Mouse (Mus musculus): ENCODE data around the gene Slc4a1ap. TPM values are rescaled to one million over a fixed set of nuclear protein-coding genes. Genes with fewer than 3 reads are reported as not detected.
A peak's percentile ranks its signal among the peaks of the same experiment; 100 is the strongest.
"Not testable (repeated sequence)": the region's sequence is repeated elsewhere in the genome, so short reads cannot be mapped to it uniquely, and the experiment has no call there.

Slc4a1ap gene
- total RNA-seq, 2 experiments from 2014 or later: 30.6 to 31.8 TPM

DNA sequence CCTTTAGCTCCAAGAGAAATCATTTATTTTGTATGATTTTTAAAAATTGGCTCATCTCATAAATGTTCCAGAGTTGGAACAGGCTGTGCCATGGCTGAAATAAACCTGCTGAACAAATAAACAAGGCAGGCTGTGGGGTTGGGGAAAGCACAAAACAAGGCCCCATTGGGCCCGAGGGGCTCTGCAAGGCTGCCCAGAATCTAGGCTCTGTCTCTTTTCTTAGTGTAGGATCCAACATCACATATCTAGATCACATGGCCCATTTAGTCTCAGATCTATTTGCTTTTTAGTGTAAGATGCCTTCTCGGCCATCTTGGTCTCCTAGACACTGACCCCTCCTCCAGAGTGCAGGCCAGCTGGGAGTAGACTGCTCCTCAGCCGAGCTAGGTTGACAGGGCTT, 39.7 kb downstream of the Slc4a1ap start:
- no peak for DNase-seq

DNA sequence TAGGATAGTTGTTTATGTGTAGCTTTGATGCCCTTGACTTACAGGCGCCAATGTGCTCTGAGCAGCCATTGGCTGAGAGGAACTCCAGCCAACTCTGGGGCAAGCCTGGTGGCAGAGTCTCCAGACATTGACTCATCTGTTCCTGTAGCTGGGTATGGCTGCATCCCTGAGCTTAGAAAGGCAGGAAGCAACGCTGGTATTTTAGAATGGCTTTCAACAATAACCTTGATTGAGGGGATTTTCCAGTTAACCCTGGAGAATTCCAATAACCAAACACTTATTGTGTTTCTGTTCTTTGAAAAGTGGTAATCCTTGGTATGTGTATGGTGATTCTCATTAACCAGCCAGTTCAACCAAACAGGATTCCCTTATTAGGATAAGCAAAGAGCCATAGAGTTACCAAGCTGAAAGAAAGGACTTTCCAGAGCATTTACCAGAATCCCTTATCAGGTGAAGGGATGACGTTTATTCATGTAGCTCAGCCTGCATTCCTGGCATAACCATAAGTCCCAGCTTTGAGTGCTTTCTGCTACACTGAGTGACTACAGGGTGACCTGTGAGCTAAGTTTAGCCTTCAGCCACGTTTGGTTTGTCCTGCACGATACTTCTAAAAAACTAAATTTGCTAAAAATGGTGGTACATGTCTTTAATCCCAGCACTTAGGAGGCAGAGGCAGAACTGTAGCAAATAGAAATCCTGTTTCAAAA, 41.3 kb downstream of the Slc4a1ap start:
- DNase-seq: peak; percentile 44 to 57

DNA sequence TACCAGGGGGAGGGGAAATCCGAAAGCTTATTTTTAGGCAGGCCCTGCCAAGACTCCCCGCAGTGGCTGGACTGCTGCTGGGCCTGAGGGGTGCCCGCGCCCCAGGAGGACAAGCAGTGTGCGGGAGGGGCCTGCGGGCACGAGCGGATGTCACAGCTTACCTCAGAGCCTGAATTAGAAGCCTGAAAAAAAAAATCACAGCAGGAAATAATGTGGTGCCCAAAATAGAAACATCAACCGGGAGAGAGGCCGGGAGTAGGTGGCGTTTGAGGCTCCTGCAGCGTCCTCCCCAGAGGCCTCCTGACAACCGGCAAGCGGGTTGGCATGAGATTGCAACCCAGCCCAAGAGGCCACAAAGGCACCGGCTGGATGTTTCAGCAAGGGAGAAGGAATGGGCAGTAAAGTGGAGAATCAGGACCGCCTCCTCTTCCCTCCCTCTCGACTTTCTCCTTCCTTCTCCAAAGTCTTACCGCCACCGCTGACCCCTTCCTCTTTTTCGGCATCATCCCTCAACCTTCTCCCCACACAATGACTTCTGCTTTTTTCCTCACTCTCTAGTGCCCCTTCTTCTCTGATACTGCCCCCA, 44.3 kb downstream of the Slc4a1ap start:
- peak; percentile 67 to 73 for DNase-seq

DNA sequence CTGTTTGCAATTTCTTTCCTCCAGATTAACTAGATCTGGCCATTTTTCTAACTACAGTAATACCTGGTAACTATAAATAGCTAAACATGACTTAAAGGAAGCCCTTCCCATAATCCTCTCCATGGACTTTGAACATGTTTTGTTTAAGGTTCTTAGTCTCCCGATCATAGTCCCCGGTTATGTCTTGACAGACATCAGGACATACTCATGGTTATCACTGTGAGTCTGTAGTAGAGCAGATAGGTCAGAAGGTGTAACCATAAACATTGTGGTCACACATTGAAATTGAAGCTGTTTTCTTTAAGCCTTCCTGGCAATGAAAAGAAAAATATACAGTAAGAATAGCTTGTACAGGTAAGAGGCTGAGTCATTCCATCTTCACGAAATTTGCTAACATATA, 46.9 kb downstream of the Slc4a1ap start:
- DNase-seq: no peak

DNA sequence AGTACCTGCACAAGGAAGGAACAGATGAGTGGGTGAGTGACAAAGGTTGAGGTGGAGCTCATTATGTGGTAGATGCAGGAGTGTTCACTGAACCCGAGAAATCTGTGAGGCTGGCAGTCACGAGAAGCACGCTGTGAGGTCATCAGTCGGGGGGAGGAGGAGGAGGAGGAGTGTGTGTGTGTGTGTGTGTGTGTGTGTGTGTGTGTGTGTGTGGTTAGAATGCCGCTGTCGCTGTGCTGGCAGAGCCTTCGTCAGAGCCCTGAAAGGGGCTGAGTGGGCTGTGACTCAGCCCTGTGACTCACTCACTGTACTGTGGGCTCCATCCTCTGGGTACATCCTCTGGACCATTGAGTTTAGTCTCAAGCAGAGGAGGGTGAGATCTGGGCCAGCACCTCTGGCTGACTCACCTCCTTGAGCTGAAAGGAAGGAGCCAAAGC, 49.8 kb downstream of the Slc4a1ap start:
- peak; percentile 86 to 89 for DNase-seq

DNA sequence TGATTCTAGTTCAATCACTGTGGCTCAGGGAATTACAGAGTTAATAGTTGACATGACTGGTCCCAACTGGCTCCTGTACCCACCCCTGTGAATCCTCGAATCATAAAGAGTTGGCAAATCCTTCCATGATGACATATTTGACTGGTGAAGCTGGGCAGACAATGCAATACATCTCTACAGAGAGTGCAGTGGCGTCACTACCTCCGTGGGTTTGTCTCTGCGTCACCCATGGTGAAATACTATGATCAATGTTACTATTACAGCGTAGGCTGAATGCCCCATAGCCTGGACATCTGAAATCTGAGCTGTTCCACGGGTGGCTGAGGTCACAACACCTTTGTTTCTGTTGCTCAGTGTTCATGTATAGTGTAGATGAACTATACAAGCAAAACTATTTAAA, 54.5 kb downstream of the Slc4a1ap start:
- no peak for DNase-seq

DNA sequence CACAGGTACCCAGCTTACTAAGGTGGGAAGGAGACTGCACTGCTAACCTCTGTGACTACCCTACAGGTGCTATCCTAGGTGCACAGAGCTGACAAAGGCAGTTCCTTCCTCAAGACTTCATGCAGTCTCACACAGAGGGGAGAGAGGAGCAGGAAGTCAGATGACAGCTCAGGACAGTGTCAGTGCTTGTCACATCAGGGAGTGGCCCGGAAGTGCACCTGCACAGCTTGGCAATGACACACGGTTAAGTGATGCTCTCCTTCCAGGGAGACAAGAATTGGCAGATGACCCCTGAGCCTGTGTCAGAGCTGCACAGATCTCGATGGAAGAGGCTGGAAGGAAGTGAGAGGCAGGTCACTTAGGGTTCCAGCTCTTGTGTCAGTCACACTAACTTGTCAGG, 55.1 kb downstream of the Slc4a1ap start:
- no peak for DNase-seq

DNA sequence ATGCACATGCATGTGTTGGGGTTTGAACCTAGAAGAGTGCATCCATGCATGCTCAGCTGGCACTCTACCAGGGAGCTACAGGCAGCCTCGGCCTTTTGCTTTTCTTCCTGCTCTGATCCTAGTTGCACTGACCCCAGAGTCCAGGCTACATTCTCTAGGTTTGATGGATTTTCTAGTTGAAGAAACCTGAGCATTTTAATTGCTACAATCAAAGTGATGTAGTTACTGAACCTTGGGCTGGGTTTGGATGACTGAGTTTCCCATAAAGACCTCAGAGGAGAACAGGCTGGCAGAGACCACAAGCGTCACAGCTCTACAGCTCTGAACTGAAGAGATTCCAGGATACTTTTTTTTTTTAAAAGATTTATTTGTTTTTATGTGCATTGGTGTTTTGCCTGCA, 56.5 kb downstream of the Slc4a1ap start:
- DNase-seq: no peak

DNA sequence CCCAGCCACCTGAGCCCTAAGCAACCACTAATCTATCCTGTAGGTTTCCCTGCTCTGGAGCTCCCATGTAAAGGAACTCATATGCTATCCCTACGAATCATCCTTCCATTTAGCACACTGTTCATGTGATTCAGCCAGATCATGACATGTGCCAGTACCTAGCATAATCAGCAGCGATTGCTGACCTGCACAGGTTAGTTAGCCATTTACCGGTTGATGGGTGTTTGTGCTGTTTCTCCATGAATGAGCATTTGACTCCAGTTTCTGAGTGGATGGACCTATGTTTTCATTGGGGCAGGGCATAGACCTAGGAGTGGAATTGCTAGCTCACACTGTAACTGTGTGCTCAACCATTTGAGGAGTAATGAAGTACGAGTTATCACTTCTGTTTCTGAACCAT, 58.7 kb downstream of the Slc4a1ap start:
- no peak for DNase-seq

DNA sequence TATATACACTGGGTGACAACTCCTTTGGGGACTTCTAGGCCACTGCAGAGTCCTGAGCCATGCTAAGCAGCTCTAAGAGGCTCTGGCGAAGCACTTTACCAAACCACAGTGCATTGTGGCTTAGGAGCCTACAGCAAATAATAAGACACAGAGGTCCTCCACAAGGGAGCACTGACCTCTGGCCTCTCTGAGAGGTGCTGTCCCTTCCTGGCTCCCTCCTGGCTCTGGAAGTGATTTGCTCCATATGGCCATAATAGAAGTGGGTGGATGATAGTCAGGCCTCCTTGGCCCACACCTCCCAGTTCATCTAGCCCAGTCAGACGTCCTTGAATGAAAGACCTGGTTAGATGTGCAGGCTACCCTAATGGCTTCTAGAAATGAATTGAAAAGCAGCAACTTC, 61.2 kb downstream of the Slc4a1ap start:
- DNase-seq: no peak

DNA sequence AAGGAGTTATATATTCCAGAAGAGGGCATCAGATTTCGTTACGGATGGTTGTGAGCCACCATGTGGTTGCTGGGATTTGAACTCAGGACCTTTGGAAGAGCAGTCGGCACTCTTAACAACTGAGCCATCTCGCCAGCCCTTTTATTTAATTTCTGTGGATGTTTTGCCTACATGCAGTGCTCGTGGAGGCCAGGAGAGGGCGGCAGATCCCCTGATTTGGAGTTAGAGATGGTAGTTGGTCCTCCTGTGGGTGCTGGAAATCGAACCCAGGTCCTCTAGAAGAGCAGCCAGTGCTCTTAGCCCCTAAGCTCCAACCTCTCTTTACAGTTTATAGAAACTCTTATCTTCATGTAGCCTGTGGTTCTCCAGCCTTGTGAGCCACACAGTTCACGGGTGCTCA, 61.9 kb downstream of the Slc4a1ap start:
- not testable (repeated sequence) for DNase-seq

DNA sequence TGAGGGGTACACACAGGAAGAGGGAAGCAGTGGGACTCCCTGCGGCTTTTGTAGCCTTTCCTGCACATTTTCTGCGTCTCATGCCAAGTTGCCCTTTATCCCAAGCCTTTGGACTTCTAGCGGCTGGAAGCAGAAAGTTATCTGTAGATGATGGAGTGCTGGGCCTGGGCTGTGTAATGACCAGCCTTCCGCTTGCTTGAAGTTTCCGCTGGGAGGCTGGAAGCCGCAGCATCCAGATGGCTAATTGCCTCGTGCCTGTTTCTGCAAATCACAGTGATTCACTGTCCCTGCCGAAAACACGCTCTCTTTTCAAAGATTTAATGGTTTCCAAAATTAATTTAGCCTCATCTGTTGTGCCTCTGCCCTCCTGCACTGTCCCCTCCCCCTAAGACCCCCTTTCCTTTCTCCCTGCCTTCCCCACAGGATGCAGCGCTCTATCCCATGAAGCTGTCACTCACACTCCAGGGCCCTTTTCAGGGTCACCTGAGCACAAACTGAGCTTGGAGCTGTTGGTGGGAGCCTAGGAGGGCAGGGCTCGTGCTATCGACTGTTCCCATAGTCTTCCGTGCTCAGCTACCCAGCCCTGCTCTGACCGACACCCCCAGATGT, 63.0 kb downstream of the Slc4a1ap start:
- no peak for DNase-seq

DNA sequence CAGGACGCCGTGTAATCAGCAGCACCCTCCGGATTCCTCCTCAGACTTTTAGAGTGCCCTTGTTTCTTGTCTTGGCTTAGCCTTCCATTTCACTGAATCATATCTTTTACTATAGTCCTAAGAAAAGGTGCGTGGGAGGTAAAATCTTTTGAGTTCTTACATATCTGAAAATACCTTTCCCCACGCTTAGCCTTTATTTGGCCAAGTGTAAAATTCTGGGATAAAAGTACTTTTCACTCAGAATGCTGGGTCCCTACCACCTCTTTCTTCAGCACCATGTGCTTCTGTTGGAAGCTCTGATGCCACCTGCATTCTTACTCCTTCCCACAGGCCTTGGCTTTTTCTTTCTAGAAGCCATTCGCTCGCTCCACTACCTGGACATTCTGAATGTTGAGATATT, 64.3 kb downstream of the Slc4a1ap start:
- no peak for DNase-seq

DNA sequence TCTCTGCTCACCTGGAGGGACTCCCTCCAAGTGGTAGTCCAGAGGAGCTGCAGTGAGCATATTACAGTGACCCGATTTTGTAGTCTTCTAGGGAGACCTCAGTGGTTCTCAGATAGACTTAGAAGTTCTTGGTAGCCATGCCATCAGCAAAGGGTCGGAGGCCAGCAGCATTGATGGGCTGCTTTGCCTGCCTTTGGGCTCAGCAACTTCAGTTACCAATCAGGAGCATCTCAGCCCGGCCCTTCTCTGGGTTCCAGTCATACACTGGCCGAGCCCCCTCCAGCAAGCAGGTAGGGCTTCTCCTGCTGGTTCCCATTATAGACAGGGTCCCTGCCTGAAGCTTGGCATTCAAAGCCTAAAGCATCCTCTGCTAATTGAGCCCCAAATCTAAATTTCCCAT, 69.1 kb downstream of the Slc4a1ap start:
- no peak for DNase-seq

DNA sequence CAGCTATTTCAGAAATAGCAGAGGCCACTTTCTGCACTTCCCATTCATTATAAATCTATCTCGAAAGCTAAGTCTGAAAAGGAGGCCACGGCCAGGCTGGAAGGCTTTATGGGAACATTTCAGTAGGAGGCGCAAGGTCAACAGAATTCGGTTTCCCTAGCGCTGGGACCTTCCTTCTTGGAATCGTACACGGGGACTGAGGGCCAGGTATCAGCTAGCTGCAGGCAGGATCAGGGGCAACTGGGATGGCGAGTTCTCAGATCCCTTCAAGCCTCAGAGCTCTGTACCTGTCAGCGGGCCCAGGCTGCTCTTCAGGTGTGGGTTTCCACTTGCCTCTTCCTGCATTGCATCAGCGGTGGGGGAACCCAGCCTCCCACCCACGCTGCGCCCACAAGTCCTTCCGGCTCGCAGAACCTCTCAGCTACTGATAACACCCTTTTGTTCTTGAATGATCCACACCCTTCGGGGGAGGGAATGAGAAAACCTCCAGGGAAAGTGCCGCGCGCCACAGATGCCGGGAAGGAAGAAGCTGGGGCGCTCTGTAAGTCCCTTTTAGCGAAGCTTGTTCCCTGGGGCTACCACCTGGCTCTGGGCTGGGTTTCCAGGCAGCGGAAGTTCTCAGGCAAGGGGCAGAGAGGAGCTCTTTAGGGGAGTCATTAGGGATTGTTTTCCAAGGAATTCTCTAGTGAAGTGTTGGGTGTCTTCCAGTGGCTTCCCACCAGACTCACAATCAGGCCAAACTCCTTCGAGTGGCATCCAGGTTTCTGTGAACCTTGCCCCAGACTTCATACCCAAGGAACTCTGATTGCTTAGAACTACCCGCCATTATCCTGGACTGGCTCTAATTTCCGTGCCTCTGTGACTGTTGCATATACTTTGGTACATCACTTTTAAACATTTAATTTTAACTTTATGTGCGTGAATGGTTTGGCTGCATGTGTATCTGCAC, 70.0 kb downstream of the Slc4a1ap start, which contains the start of gene Mrpl33:
Gene Mrpl33, plus strand, starts transcription at position 455 of the 949 bp plus-strand sequence.
- DNase-seq: peak; percentile 70 to 73

DNA sequence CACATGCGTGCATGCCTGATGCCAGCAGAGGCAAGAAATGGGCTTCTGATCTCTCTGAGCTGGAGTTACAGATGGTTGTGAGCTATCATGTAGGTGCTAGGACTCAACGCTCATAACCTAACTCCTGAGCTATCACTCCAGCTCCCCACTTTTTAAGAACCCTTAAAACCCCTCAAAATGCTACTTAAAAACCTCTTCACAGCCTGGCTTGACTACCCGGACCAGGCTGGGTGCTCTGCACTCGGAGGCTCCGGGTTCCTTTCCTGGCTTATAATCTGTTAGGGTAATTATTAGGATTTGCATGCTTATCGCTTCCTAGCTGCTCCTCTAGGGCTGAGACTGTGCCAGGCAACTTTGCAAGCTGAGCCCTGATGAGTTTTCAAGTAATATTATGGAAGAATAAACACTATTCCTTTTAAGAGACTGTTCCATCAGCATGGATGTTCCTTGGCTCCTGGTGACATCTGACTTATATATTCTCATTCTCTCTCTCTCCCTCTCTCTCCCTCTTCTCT, 70.7 kb downstream of the Slc4a1ap start:
- DNase-seq: no peak

DNA sequence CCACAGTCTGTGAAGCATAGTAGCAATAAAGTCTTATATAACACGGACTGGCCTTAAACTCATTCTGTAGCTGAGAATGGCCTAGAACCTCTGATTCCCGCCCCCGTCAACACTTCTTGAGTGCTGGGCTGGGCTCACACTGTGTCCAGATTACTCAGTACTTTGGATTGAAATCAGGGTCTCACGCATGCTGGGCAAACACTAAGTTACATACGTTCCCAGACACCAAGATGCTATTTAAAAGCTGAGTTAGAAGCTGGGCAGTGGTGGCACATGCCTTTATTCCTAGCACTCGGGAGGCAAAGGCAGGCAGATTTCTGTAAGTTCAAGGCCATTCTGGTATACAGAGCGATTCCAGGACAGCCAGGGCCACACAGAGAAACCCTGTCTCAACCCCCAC, 71.3 kb downstream of the Slc4a1ap start:
- peak in 1 of 2 experiments; percentile 10 for DNase-seq

DNA sequence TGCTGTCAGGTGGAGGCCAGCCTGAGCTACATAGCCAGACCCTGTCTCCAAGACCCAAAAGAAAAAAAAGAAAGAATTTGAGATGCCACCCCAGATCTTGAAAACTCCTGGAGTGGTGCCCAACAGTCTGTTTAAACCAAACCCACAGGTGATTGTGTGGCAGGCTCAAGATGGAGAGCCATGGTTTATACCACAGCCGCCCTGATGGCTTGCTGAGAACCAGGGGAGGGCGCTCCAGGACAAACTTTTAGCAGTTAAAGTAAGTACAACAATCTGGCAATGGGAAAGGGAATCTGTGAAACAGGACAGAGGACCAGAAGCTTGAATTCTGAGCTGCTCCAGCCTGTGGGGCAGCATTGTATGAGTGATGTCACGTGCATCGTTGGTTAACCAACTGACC, 71.8 kb downstream of the Slc4a1ap start:
- peak; percentile 73 to 79 for DNase-seq

DNA sequence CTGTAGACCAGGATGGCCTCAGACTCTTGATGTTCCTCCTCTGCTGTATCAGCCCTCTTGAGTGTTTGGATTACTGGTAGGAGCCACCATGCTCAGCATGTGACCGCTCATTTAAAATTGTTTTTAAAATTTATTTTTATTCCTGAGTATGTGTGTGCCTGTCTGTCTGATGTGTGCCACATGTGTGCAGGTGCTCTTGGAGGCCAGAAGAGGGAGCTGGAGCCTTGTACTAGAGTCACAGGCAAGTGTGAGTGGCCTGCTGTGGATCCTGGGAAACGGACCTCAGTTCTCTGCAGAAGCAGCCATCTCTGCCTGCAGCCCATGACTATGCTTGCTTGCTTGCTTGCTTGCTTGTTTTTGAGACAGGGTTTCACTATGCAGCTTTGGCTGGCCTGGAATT, 72.4 kb downstream of the Slc4a1ap start:
- DNase-seq: peak in 1 of 2 experiments; percentile 25

DNA sequence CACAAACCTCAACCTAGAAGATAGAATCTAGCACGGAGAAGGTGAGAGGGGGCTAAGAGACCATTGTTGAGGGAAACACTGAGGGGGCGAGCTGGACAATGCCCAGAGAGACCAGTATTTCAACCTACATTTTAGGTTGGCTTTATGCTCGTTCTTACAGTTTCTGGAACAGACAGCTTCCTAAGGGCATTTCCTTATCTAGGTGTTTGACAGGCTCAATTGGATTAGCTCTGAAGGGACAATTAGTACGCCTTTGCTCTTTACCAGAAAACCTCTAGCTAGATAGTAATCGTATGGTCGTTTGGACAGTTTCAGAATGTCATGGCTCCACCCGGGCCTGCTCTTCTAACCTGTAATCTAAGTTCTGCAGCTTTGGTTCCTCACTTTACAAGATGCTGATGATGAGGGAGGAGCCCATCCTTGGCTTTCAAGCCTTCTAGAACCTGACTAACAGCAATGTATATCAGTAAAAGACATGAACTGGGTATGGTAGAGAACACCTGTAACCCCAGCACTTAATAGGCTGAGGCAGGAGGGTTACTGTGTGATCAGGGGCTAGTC, 74.4 kb downstream of the Slc4a1ap start:
- no peak for DNase-seq

DNA sequence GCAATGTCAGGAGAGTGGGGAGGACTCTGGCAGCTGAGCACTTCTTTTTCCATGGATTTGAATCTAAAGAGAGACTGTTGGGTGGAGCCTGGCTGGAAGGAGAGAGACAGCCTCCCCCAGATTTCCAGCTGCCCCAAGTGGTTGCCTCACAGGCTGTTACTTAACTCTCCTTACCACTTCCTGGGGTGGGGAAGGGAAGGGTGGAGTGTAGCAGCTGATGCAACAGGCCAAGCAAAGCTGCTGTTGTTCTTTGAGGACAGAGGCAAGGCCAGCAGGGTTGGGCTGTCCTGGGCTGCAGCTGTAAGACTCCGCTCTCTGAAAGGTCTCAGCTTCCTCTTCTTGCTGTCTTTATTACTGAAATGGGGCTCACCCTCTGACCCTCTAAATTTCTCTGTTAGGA, 75.6 kb downstream of the Slc4a1ap start:
- DNase-seq: peak; percentile 80 to 86

DNA sequence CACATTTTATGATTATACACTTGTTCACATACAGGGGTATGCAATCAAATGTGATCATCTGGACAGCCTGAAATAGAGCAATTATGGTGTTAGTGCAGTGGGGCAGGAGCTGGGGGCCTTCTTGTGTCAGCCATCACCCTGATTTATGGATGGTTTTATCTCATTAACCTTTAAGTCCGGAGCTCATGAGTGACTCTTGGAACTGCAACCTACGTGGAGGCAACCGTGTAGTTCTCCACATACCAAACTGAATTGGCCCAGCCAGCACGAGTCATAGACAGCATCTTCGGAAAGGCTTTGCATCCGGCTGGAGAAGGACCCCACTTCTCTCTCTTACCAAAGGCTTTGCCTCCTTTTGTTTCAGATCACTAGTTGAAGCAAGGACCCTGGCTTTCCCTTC, 77.0 kb downstream of the Slc4a1ap start:
- DNase-seq: peak; percentile 34 to 59

Data from adrenal gland, postnatal 36 days (tissue).